Mouse (Mus musculus) adrenal gland, postnatal 25 days (tissue): ENCODE data around the gene Tsc22d1. TPM values are rescaled to one million over a fixed set of nuclear protein-coding genes. Genes with fewer than 3 reads are reported as not detected.

ENCODE experiments used
- DNase-seq: peaks from one replicate; pipeline ENCODE4 v3.0.0; 2021; ENCODE audit warnings: mixed read lengths
- long read RNA-seq: library from polyadenylated mRNA; stranded (forward); transcript quantifications from one replicate; pipeline ENCODE4 v2.0.0, GENCODE M21; 2021
- total RNA-seq: library from RNA; stranded (reverse); gene quantifications from 2 replicates; pipeline ENCODE4 v1.2.3, GENCODE M21; 2021

Gene Tsc22d1
- 968 and 1,277 TPM in 2 replicates for total RNA-seq
- long read RNA-seq, full-length matches to known transcripts: 819 of 925 reads
- long read RNA-seq, partial matches to known transcripts: 0 of 925 reads
- long read RNA-seq, other reads (novel, unspliced or antisense): 106 of 925 reads

DNA sequence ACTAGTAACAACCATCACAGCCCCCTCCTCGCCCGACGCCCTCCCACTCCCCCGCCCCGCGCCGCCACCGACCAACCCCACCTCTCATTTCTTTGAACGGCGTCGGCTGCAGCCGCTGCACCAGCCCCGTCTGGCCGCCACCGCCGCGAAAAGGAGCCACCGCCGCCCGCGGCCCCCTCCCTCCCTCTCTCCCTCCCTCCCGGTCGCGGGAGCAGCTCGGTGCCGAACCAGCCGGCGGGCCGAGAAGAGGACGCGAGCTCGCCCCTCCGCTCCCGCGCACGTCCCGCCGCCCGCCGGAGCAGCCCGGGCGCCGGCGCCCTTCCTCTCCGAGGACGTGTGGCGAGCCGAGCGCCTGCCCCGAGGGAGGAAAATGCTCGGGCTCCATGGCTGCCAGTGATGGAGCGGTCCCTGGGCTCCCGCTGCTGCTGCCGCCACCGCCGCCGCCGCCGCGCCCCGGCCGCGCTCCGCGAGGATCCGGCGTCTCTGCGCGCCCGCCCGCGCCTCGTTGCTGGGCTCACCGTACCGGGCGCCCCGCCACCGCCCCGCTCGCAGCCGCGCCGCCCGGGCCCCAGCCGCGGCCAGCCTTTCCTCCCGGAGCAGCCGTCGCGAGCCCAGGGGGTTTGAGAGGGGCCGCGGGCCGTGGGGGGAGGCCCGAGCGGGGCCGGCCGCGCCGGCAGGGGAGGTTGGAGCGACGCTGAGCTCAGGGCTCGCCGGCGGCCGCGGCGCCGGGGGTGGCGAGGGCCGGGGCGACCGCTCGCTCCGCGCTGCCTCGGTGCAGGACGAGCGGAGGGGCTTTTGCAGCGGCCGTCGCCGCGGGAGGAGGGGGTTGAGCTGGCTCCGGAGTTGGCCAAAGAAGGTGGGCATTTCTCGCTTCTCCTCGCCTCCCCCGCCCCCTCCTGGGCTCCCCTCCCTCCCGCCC, at the start of gene Tsc22d1:
Tsc22d1 (plus strand) TSS at position 100 of the 919 bp plus-strand sequence.
- DNase-seq: peak; percentile 46

DNA sequence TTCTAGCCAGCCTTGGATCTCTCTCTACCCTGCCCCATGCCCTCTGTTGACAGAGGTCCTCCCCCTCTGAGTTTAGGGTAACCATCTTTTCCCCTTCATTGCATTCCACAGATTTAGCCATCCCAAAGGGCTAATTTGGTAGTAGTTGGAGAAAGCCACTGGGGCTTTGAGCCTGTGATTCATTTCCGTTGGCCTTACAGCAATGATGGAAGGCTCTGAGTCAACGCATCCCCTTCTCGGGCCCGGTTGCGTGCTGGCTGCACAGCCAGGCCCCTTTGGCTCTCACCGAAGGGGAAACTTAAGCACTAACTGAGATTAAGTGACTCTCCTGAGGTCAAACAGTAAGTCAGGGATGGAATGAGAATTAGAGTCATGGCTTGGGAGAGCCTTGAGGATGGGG, 41.1 kb upstream of the Tsc22d1 start:
- peak; percentile 3 for DNase-seq

DNA sequence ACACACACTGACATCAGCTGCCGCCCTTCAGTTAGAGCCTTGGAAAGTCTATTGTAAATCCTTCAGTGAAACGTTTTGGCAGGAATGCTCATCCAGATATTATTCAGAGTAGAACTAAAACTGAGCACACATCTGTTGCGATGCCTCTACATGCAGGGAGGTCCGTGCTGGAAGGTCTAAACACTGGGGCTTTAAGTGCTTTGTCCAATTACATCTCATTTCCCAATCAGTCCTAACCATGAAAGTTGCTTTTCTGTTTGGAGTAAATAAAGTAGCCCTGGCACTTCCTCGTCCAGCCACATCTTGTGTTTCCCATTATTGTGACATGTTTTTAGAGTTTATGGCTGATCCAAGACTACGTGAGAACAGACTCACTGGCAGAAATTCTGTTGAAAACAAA, 40.2 kb upstream of the Tsc22d1 start:
- no peak for DNase-seq

DNA sequence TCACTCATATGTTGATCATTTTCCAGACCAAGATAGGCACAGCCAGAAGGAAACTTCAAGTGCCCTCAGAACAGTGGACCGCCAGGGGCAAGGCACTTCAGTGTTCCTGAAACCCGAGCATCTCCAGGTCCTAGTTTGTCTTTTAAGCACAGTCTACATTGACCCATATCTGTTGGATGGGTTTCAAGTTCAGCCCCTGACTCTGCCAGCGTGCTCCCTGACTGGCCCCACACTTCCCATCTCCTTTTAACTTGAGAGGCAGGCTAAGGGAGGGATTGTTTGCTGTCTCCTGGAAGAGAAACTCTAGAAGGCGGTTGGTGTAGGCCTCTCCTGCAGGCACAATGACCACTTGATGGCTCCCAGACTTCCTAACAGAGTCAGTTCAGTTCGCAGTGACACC, 38.2 kb upstream of the Tsc22d1 start:
- no peak for DNase-seq

DNA sequence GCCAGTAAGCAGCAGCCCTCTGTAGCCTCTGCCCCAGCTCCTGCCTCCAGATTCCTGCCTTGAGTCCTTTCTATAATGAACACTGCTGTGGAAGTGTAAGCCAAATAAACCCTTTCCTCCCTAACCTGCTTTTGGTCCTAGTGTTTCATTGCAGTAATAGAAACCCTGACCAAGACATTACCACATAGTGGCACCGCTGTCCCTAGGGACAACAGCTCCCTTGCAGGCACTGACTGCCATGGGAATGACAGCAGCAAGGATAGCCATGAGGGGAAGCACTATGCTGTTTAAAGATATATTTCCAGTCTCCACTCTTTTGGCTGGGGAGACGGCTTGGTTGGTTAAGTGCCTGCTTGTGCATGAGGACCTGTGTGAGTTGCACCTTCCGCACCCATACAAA, 35.4 kb upstream of the Tsc22d1 start:
- no peak for DNase-seq

DNA sequence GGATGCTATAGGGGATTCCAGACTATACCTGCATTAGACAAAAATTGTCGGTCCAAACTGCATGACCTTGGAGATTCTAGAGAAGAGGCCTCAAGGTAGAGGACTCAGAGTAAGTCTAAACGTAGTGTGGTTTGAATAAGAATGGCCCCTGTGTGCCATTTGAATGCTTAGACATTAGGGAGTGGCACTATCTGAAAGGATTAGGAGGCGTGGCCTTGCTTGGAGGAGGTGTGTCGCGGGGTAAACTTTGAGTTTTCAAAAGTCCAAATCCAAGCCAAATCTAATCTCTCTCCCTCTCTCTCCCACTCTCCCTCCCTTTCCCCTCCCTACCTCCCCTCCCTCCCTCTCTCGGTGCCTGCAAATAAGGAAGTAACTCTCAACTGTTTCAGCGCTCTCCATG, 26.7 kb upstream of the Tsc22d1 start:
- no peak for DNase-seq

DNA sequence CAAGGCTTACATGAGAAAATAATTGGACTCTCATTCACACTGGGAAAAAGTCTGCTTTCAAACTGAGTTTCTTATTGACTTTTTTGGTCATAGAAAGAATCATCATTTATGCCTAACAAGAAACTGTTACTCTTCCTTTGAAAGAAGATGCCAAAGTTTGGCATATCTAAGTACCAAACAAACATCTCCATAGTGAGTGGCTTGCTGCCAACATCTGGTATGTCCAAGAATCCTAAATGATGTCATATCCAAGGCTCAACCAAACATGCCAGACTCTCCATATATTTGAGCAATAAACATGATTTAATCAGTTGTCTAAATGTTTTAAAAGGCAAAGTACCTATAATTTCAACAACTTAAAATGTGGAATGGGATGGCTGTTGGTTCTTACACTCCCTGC, 16.5 kb upstream of the Tsc22d1 start:
- no peak for DNase-seq

DNA sequence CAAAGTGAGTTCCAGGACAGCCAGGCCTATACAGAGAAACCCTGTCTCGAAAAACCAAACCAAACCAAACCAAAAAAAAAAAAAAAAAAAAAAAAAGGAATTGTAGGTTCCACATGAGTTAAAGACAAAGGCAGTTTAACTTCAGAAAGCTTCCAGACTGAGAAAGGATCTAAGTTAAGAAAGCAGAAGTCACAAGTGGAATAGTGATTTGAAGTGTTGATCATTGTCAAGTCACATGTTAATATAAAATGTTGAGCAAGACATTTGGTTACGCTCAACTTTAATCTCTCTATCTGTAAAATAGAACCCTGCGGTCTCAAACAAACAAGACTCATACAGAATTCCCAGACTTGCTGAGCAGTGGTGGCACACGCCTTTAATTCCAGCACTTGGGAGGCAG, 12.2 kb upstream of the Tsc22d1 start:
- no peak for DNase-seq

DNA sequence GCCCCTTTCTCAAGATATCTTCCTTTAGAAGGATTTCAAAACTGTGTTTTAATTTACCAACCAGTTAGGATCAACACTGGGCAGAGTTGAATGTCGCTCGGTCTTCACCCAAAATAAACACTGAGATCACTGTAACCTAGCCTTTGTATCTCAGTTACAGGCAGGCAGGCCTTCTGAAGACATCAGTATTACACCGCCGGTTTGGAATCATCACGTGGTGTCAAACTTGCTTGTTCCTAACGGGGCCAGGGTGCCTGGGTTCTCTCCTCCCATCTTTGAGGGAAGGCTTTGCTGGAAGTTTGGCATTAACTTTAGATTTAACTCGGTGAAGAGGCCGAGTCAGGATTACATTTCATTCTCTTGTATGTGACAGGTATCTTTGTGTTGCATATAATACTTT, 5.7 kb upstream of the Tsc22d1 start:
- DNase-seq: no peak

DNA sequence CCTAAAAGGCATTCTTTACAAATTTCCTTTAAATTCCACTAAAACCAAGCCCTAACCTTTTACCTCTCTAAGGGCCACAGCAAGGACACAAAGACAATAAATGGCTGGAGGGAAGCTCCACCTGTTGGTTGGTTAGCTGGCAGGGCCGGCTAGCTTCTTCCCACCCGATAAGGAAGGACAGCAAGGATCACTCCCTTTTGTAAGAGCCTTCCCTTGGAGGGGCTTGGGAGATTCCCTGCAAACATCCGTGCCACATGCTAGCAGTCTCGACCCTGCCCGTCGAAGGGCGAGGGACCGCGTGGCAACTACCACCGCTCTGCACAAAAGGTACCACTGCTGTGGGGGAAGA, 1.0 kb upstream of the Tsc22d1 start:
- no peak for DNase-seq

DNA sequence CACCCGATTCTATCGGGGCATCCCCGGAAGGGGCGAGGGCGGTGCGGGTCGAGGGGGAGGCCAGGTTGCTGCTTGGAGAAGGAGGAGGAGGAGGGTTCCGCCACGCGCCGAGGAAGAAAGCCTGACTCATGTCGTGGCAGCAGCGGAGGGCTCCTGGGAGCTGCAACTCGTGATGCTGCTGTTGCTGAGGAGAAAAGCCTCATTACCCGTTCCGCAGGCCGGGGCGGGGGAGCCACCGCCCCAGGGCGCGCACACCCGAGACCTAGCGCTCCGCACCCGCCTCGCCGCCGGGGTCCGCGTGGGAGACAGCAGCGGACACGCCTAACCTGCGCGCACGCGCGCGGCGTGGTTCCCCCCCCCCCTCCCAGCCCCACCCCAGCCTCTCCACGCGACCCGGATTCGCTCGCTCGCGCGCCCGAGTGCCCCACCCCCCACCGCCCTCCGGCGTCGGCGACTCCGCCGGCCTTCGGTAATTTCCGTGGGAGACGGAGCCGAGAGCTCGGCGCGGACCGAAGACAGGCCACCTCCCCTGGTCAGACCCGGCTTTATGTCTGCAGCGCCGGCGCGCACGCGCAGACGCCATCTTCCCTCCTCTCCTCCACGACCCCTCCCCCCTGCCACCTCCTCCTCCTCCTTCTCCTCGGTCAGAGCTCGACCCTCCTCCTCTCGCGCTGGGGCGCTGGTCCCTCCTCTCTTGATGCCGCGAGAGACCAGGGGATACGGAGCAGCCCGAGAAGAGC, 469 bp upstream of the Tsc22d1 start:
- peak; percentile 98 for DNase-seq

DNA sequence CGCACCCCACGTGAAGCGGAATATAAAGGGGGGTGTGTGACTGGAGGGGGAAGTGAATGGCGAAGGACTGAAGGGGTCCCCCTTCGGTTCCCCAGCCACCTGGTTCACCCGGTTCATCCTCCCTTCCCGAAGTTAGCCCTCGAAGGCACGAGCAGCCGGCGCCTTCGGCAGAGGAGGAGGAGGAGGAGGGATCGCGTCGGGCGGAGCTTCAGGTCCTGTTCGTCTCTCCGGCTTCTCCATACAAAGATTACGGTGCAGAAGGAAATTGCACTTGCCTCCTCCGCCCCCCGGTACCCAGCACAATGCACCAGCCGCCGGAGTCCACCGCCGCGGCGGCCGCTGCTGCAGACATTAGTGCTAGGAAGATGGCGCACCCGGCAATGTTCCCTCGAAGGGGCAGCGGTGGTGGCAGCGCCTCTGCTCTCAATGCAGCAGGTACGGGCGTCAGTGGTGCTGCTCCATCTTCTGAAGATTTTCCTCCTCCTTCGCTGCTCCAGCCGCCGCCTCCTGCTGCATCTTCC, 1.1 kb downstream of the Tsc22d1 start:
- peak; percentile 53 for DNase-seq

DNA sequence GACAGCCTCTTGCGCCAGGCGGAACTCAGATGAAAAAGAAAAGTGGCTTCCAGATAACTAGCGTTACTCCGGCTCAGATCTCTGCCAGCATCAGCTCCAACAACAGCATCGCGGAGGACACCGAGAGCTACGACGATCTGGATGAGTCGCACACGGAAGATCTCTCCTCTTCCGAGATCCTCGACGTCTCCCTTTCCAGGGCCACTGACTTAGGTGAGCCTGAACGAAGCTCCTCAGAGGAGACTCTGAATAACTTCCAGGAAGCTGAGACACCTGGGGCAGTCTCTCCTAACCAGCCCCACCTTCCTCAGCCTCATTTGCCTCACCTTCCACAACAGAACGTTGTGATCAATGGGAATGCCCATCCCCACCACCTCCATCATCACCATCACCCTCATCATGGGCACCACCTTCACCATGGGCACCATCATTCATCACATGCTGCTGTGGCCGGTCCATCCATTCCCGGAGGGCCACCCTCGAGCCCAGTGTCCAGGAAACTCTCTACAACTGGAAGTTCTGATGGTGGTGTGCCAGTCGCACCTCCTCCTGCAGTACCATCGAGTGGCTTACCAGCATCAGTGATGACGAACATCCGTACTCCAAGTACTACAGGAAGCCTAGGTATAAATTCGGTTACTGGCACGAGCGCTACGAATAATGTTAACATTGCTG, 1.7 kb downstream of the Tsc22d1 start:
- DNase-seq: no peak

DNA sequence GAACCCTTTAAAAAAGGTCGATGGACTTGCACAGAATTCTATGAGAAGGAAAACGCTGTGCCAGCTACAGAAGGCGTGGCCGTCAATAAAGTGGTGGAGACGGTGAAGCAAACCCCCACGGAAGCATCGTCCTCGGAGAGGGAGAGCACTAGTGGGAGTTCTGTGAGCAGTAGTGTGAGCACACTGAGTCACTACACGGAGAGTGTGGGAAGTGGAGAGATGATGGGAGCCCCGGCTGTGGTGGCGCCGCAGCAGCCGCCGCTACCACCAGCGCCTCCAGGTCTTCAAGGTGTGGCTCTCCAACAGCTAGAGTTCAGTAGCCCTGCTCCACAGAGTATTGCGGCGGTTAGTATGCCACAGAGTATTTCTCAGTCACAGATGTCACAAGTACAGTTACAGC, 2.6 kb downstream of the Tsc22d1 start:
- DNase-seq: no peak

DNA sequence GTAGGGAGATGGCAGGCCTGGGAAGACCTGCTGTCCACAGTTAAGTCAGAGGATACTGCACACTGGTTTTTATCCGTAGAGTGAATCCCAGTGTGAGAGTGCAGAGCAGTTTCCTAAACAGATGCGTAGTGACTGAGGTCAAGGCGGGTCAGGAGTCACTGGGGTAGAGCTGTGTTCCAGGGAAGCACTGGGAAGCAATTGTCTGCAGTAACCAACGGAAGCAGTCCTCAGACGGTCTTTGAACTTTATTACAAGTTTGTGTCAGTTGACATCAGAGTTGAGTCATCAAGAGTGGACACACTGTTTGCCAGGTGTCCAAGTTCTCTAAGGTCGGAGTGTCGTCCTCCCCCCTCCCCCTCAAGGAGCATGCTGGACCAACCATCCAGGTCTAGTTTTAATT, 6.0 kb downstream of the Tsc22d1 start:
- no peak for DNase-seq

DNA sequence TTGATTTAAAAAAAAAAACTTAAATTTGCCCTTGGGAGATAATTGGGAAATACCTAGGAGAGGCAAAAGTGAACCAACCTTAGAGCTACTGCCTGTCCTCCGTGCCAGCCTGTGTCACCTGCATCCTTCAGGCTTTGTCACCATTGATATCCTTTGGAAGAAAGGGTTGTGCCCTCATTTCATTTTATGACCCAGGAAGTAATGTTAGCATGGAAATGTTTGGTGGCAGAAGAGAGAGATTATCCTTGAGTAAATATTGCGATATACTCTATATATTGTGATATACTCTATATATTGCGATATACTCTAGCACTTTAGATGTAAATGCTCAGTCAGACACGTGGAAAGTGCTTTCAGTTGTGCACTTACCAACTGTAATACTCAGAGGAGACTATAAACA, 6.4 kb downstream of the Tsc22d1 start:
- DNase-seq: no peak

DNA sequence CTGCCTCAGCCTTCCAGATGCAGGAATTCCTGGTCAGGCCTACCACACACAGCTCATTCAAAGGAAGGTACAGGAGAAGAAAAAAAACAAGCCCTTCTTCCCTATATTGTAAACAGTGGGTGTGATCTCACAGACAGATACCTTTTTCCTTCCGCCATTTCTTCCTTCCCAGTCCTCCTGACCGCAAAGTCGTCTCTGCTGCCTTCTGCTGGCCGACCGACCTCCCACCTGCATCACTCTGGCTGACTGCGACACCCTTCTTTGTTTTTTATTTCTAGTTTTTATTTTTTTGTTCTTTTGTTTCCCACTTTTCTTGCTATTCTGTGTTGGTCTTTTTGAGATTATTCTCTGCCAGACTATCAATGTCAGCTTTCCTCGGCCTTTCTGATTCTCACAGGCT, 10.7 kb downstream of the Tsc22d1 start:
- no peak for DNase-seq

DNA sequence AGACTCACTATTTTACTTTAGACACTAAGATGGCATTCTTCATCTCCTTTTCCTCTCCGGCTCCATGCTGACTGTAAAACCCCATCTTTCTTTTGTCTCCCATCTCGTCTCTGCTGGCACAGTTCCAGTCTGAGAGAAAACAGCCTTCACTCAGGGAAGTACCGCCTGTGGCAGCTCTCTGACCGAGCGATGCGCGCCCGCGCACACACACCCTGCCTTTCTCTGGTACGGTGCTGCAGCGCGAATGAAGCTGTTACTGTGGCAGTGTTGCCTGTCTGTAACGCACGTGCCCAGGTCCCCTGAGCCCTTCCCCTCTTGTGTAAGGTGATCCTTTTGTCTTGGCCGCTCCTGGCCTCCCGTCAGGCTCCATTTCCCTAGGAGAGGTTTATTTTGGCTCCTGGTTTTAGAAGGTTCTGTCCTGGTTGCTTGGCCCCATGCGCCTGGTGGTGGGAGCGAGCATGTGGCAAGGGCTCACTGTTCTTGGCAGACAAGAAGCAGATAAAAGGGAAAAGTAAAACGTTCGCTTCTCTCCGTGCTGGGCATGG, 11.3 kb downstream of the Tsc22d1 start:
- DNase-seq: no peak

DNA sequence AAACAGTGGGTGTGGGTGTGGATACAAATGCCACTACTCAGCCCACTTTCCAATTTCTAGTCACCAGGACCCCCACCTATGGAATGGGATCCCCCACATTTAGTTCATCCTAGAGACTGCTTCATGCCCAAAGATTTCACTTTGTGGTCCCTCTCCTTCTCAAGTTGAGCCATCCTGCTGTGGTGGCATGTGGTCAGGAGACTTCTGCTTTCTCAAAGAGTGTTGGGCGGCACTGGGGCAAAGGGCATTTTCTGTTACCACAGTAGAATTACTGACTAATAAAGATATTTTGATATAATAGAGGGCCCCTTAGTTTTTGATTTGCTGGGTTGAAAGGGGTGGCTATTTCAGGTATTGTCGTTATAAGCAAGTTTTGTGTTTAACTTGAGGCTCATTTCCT, 14.1 kb downstream of the Tsc22d1 start:
- DNase-seq: no peak

DNA sequence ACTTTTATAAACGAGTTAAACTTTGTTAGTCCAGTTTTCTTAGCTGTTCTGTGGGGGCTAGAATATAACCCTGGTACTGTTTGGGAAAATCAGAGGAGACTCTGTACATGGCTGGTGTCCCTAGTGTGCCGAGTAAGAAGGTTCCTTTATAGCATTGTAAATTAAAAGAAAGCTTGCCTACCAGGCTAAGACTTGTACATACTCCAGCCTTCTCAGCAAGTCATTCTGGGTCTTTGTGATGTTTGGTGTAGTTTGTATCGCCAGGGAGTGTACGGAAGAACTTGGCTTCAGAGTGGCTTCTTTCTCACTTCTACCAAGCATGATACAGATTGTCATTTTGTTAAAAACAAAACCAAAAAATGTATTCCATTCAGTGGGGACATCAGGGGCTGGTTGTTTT, 17.2 kb downstream of the Tsc22d1 start:
- DNase-seq: no peak

DNA sequence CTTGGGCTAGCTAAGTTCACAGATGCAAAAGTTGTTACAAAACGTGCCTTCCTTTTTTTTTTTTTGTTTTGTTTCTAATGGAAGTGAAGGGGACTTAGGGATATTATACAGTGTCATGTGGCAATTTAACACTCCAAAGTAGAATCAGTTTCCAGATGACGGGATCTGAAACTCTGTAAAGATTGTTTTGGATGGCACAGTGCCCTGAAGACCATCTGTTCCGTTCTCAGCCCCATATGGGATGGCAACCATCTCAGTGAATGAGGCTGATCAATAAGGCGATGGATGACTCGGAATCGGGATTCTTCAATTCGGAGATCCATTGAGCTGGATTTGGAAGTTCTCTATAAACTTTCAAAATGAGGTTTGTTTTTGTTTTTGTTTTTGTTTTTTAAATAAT, 17.6 kb downstream of the Tsc22d1 start:
- DNase-seq: no peak

DNA sequence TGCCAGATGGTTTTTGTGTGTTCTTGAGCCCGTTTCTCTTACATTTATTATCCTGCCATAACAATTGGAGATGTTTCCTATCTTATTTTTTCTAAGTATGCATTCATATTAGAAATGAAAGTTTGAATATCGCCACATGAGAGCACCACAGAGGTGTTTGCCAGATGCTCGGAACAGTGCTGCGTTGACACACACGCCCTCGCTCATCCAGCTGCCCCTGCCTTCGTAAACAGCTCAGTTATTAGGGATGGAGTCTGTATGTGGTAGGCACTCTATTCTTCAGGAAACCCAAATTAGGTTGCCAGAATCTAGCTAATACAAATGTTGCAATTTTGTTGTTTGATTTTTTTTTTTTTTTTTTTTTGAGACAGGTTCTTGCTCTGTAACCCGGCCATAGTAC, 18.1 kb downstream of the Tsc22d1 start:
- DNase-seq: no peak
